Mouse (Mus musculus) limb, embryonic 15.5 days (tissue): ENCODE data around the gene Skil. TPM values are rescaled to one million over a fixed set of nuclear protein-coding genes. Genes with fewer than 3 reads are reported as not detected.

ENCODE experiments used
- ATAC-seq: fragments of 200-750 bp; cut with Nextera tagmentation; 2 replicates; pipeline ENCODE4 v1.8.0; 2017; ENCODE audit warnings: low read depth, moderate TSS enrichment; ENCODE audit not compliant: insufficient number of reproducible peaks, low FRiP score, low TSS enrichment
- H3K27ac ChIP-seq: fragments of 300-500 bp; sonication (generic); 2 replicates; pipeline ENCODE4 v1.5.1; 2015; ENCODE audit warnings: moderate library complexity, mild to moderate bottlenecking, inconsistent platforms
- H3K27me3 ChIP-seq: fragments of 300-500 bp; sonication (generic); 2 replicates; pipeline ENCODE4 v1.6.1; 2015; ENCODE audit warnings: inconsistent platforms
- H3K36me3 ChIP-seq: fragments of 300-500 bp; sonication (generic); 2 replicates; pipeline ENCODE4 v1.6.1; 2015; ENCODE audit warnings: inconsistent platforms
- H3K4me1 ChIP-seq: fragments of 300-500 bp; sonication (generic); 2 replicates; pipeline ENCODE4 v1.6.1; 2015; ENCODE audit warnings: inconsistent platforms
- H3K4me2 ChIP-seq: fragments of 300-500 bp; sonication (generic); 2 replicates; pipeline ENCODE4 v1.6.1; 2015; ENCODE audit warnings: mild to moderate bottlenecking, inconsistent platforms
- H3K4me3 ChIP-seq: fragments of 300-500 bp; sonication (generic); 2 replicates; pipeline ENCODE4 v1.5.1; 2015; ENCODE audit warnings: mild to moderate bottlenecking, inconsistent platforms
- H3K9ac ChIP-seq: fragments of 300-500 bp; sonication (generic); 2 replicates; pipeline ENCODE4 v1.6.1; 2015; ENCODE audit warnings: inconsistent platforms
- H3K9me3 ChIP-seq: fragments of 300-500 bp; sonication (generic); 2 replicates; pipeline ENCODE4 v1.6.1; 2016; ENCODE audit warnings: inconsistent platforms
- WGBS: fragments of 180-500 bp; shearing (Covaris S2); methylation state at CpG from one replicate; pipeline ENCODE4 v1.1.7; 2015; 5-methylcytosine and 5-hydroxymethylcytosine counted together
- polyA plus RNA-seq: library from polyadenylated mRNA; unstranded; fragments of >200 nt; fragmentation: Nextera tagmentation; extraction: Ambion mirVana; gene quantifications from 2 replicates; pipeline ENCODE4 v1.2.1, GENCODE M21; 2015

Gene Skil
- polyA plus RNA-seq, 1 experiment from 2014 or later = 22.0 TPM

DNA sequence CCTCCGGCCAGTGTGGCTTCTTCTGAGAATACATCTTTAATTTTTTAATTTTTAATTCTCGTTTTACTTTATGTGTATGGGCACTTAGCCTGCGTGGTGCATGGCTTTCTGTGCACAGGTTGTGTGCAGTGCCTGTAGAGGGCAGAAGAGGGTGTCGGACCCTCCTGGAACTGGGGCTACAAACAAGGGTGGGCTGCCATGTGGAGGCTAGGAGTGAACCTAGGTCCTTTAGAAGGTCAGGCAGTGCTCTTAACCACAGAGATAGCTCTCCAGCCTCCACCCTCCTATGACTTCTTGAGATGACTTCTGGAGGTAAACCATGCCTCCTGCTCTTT lies 33.1 kb upstream of the Skil start:
- 66% methylated on average over 4 of the region's 4 CpGs for WGBS
- no peak overlapping the region for H3K27ac ChIP-seq
- H3K9ac ChIP-seq = no peak overlapping the region
- no peaks in the 10 kb centered on the region for H3K27me3 ChIP-seq
- H3K36me3 ChIP-seq = no peaks in the 10 kb centered on the region
- H3K9me3 ChIP-seq = no peaks in the 10 kb centered on the region
- no peaks in the 10 kb centered on the region; the same call in 1 of the 2 replicates for H3K4me1 ChIP-seq
- ATAC-seq = no peak
- H3K4me3 ChIP-seq = no peak overlapping the region
- H3K4me2 ChIP-seq = no peak overlapping the region

GRCm38 (mm10) chr3:31062325-31062724 lies 32.5 kb upstream of the Skil start:
- no peak for ATAC-seq
- Histone ChIP-seq H3K4me1 (no peaks in the 10 kb centered on the region; the same call in 1 of the 2 replicates), H3K27me3 (no peaks in the 10 kb centered on the region), H3K4me2 (no peak overlapping the region), H3K27ac (no peak overlapping the region), H3K36me3 (no peaks in the 10 kb centered on the region), H3K4me3 (no peak overlapping the region), H3K9ac (no peak overlapping the region), H3K9me3 (no peaks in the 10 kb centered on the region)
- WGBS = 87% methylated on average over 7 of the region's 7 CpGs

GRCm38 (mm10) chr3:31068482-31068881 lies 26.4 kb upstream of the Skil start:
- no peaks in the 10 kb centered on the region for H3K27me3 ChIP-seq
- WGBS = 85% methylated on average over 7 of the region's 7 CpGs
- no peaks in the 10 kb centered on the region for H3K9me3 ChIP-seq
- no peak overlapping the region for H3K4me2 ChIP-seq
- no peak overlapping the region for H3K4me3 ChIP-seq
- H3K4me1 ChIP-seq = no peaks in the 10 kb centered on the region
- no peak overlapping the region for H3K27ac ChIP-seq
- H3K36me3 ChIP-seq = no peaks in the 10 kb centered on the region
- ATAC-seq = no peak
- H3K9ac ChIP-seq = no peak overlapping the region

- H3K4me3 ChIP-seq = no peak overlapping the region
- peaks cover 1% of the 10 kb centered on the region; the same call in 1 of the 2 replicates for H3K4me1 ChIP-seq
- H3K9ac ChIP-seq = no peak overlapping the region
- ATAC-seq = no peak
- H3K27me3 ChIP-seq = no peaks in the 10 kb centered on the region
- H3K9me3 ChIP-seq = no peaks in the 10 kb centered on the region
- no peaks in the 10 kb centered on the region for H3K36me3 ChIP-seq
- H3K4me2 ChIP-seq = no peak overlapping the region
- WGBS = 47% methylated on average over 14 of the region's 14 CpGs
- no peak overlapping the region for H3K27ac ChIP-seq
These were observed 23.1 kb upstream of the Skil start for GRCm38 (mm10) chr3:31071804-31072203.

DNA sequence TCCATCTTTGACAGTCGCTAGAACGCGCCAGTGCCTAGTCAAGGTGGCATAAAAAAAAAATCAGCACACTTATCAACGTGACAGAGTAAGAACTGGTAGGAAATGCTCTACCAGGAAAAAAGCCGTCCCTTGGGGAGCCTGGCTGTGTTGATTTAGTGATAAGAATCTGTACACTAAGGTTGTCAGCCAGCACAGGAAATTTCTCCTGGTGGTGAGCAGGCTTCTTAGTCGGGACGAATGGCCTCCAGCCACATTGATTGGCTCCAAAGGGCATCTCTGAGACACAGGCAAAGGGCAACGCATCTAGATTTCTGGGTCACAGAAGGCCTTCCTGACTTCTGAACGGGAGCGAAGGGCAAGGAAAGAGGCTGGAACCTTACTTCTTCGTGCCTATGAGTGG lies 19.1 kb upstream of the Skil start:
- H3K9ac ChIP-seq = no peak overlapping the region
- H3K27me3 ChIP-seq = no peaks in the 10 kb centered on the region
- no peak overlapping the region for H3K27ac ChIP-seq
- H3K4me1 ChIP-seq = peaks cover 3% of the 10 kb centered on the region; the same call in 1 of the 2 replicates
- WGBS = 64% methylated on average over 11 of the region's 11 CpGs
- ATAC-seq = no peak
- H3K4me3 ChIP-seq = no peak overlapping the region
- no peak overlapping the region for H3K4me2 ChIP-seq
- H3K9me3 ChIP-seq = no peaks in the 10 kb centered on the region
- H3K36me3 ChIP-seq = no peaks in the 10 kb centered on the region

- WGBS = 84% methylated on average over 6 of the region's 6 CpGs
These were observed 17.7 kb upstream of the Skil start for GRCm38 (mm10) chr3:31077068-31077703.

DNA sequence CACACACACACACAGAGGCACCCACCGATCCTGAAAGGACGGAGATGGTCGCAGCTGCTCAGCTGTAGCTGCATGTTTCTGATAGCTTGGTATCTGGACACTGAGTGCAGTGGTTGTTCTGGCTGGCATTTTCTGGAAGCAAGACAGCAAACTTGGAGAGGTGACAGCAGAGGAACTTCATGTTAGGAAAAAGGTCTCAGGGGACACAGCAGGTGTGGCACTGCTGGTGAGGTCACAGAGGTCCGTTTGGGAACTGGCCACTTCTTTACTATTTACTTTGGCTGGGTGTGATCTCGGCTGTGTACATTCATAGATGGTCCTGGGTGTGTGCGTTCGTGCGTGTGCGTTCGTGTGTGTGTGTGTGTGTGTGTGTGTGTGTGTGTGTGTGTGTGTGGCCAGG lies 15.4 kb upstream of the Skil start:
- H3K9ac ChIP-seq = no peak overlapping the region
- no peak overlapping the region for H3K4me3 ChIP-seq
- peaks cover 10% of the 10 kb centered on the region for H3K4me1 ChIP-seq
- H3K27ac ChIP-seq = no peak overlapping the region
- no peaks in the 10 kb centered on the region for H3K9me3 ChIP-seq
- H3K4me2 ChIP-seq = no peak overlapping the region
- no peaks in the 10 kb centered on the region for H3K27me3 ChIP-seq
- no peaks in the 10 kb centered on the region for H3K36me3 ChIP-seq
- no peak for ATAC-seq
- 74% methylated on average over 10 of the region's 10 CpGs for WGBS

More at GRCm38 (mm10) chr3:31077068-31077703, 17.7 kb upstream of the Skil start:
- H3K4me3 ChIP-seq = no peak overlapping the region
- no peaks in the 10 kb centered on the region for H3K27me3 ChIP-seq
- no peak for ATAC-seq
- H3K27ac ChIP-seq = no peak overlapping the region
- no peaks in the 10 kb centered on the region for H3K9me3 ChIP-seq
- no peaks in the 10 kb centered on the region for H3K36me3 ChIP-seq
- no peak overlapping the region for H3K9ac ChIP-seq
- H3K4me1 ChIP-seq = peaks cover 3% of the 10 kb centered on the region; the same call in 1 of the 2 replicates
- no peak overlapping the region for H3K4me2 ChIP-seq

DNA sequence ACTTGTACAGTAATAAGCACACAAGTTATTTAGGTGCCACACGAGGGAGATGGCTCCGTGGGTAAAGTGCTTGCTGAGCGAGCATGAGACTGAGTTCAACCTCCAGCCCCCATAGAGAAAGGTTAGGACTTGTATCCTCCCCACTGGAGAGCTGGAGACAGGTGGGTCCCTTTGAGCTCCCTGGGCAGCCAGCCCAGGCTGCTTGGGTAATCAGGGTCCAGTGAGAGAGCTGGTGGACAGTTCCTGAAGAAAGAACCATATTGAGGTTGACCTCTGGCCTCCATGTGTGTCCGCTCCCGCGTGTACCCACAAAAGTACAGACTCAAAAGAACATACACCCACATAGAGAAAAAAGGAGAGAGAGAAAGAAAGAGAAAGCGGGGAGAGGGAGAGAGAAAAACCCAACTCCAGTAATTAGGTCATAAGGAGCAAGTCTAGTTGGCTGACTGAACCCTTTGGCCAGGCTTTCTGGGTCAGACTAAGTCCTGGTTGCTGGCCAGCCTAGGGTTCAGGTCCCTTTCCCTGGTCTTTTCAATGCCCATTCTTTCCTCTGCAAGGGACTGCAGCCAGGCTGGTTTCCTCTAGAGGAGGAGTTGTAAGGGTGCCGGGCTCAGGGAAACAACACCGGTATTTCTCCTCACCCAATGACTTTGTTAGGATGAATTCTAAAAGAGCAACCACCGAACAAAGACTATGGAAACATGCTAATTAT lies 13.9 kb upstream of the Skil start:
- Histone ChIP-seq H3K4me2 (no peak overlapping the region), H3K36me3 (no peaks in the 10 kb centered on the region), H3K9me3 (no peaks in the 10 kb centered on the region), H3K4me1 (peaks cover 13% of the 10 kb centered on the region), H3K27ac (no peak overlapping the region), H3K9ac (no peak overlapping the region), H3K27me3 (no peaks in the 10 kb centered on the region), H3K4me3 (no peak overlapping the region)
- whole genome bisulfite sequencing = 83% methylated on average over 10 of the region's 10 CpGs
- no peak for ATAC-seq

- no peaks in the 10 kb centered on the region for H3K36me3 ChIP-seq
- no peak for ATAC-seq
- WGBS = 87% methylated on average over 12 of the region's 13 CpGs
These were observed 11.9 kb upstream of the Skil start for GRCm38 (mm10) chr3:31082838-31083506.

GRCm38 (mm10) chr3:31083507-31084245 lies 11.2 kb upstream of the Skil start:
- Histone ChIP-seq H3K9me3 (no peaks in the 10 kb centered on the region), H3K4me1 (peaks cover 11% of the 10 kb centered on the region), H3K27ac (no peak overlapping the region; the same call in 1 of the 2 replicates), H3K36me3 (no peaks in the 10 kb centered on the region), H3K9ac (no peak overlapping the region), H3K4me2 (no peak overlapping the region), H3K4me3 (no peak overlapping the region), H3K27me3 (no peaks in the 10 kb centered on the region)
- WGBS = 33% methylated on average over 12 of the region's 12 CpGs
- no peak for ATAC-seq

More at GRCm38 (mm10) chr3:31082838-31083506, 11.9 kb upstream of the Skil start:
- Histone ChIP-seq H3K27ac (no peak overlapping the region), H3K4me3 (no peak overlapping the region), H3K4me1 (peaks cover 10% of the 10 kb centered on the region), H3K9ac (no peak overlapping the region), H3K27me3 (no peaks in the 10 kb centered on the region), H3K9me3 (no peaks in the 10 kb centered on the region), H3K4me2 (no peak overlapping the region)

DNA sequence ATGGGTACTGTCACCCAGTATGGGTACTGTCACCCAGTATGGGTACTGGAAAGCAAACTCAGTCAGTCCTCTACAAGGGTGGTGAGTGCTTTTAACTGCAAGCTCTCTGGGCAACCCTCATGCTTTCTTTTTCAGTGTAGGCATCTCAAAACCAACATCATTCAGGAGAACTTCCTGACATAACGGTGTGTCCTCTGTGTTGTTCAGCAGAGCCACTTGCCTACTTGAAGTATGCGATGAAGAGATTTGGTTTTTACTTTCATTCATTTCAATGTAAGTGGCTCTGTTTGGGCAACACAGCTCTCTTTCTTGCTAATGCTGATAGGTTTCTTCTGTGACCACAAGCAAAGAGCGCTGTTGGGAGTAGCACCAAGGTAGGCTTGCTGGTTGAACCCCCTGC lies 9.9 kb upstream of the Skil start:
- Histone ChIP-seq H3K27me3 (no peaks in the 10 kb centered on the region), H3K27ac (no peak overlapping the region), H3K4me3 (no peak overlapping the region), H3K9ac (no peak overlapping the region), H3K36me3 (no peaks in the 10 kb centered on the region), H3K4me1 (peaks cover 18% of the 10 kb centered on the region), H3K9me3 (no peaks in the 10 kb centered on the region), H3K4me2 (no peak overlapping the region)
- ATAC-seq = no peak
- 91% methylated on average over 3 of the region's 3 CpGs for WGBS
